Mouse (Mus musculus): ENCODE results near the gene Uchl4. TPM values are rescaled to one million over a fixed set of nuclear protein-coding genes. Genes with fewer than 3 reads are reported as not detected.

Uchl4 gene
- polyA plus RNA-seq, 1 experiment from 2014 or later: 0.80 TPM

DNA sequence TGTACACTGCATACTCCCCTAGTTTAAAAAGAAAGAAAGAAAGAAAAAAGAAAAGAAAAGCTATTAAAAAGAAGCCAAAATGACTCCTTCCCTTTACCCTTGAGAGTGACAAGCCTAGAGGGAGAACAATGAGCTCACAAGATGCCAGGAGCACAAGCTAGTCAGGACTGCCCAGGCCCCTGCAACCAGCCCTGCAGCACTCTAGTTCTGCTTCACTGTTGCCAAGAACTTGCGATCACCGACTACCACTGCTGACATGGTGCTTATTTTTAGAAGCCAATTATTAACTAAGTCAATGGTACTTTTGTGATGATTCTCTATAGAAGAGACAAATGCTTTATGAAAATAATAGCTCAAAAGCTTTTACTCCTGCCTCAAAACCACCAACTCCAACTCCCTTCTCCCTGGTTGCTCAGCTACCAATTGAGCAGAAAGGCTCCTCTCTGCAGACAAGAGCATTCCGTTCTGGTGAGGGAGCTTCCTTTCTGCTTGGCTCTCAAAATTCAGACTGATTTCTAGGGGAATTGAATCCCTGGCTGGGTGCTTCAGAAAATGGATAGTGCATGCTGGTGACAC lies 27.4 kb upstream of the Uchl4 start:
- Histone ChIP-seq H3K9ac (ENCODE audit: low read depth, low read length) (no peak overlapping the region), H3K36me3 (ENCODE audit: control insufficient read depth, insufficient read depth) (no peaks in the 10 kb centered on the region), H3K27ac (ENCODE audit: low read length) (no peak overlapping the region), H3K9me3 (replicated peaks; ENCODE audit: control insufficient read depth, low read length) (no peaks in the 10 kb centered on the region), H3K4me2 (ENCODE audit: low read depth, low read length) (no peak overlapping the region), H3K4me1 (ENCODE audit: control insufficient read depth, low read depth, low read length) (no peaks in the 10 kb centered on the region), H3K27me3 (ENCODE audit: control insufficient read depth, insufficient read depth, low read depth, low read length) (no peaks in the 10 kb centered on the region), H3K4me3 (ENCODE audit: low read depth, low read length) (no peak overlapping the region)
- no peak for ATAC-seq (ENCODE audit: low read depth)
- 75% methylated on average over 3 of the region's 3 CpGs for WGBS (ENCODE audit: insufficient replicate concordance)

DNA sequence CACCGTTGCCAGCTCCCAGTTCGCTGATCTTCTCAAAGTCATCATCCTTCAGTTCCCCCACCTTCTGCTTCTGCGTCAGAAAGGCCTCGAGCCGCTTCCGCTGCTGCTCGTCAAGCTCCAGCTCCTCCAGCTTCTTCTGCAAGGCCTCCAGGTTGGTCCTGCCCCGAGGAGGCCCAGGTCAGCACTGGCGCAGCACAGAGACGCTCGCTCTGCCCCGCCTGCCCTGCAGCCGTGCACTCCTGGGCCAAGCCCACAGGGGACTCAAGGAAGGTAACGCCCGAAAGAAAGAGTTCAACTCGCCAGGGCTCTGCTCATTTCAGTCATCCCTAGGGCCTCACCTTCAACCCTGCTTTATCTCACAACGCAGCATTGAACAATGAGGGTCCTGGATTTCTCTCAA lies 20.5 kb upstream of the Uchl4 start:
- no peak for ATAC-seq (ENCODE audit: low read depth)

DNA sequence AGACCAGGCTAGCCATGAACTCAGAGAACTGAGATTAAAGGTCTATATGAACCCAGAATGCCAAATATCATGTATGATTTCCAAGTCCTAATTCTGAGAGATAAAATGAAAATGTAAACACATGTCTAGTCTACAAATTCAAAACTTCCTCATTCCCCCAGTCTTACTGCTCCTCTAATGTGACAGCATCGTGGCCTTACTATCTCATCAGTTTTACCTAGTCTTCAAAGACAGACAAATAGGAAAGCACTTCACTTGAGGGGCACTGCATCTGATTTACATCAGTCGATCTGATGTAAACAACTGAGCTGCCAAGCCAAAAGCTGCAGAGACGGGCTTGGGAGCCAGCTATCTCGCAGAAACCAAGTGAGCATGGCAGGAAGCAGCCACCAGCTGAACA lies 18.9 kb upstream of the Uchl4 start:
- Histone ChIP-seq H3K9me3 (replicated peaks; ENCODE audit: control insufficient read depth, low read length) (no peaks in the 10 kb centered on the region), H3K27me3 (ENCODE audit: control insufficient read depth, insufficient read depth, low read depth, low read length) (no peaks in the 10 kb centered on the region), H3K4me3 (ENCODE audit: low read depth, low read length) (no peak overlapping the region), H3K27ac (ENCODE audit: low read length) (no peak overlapping the region), H3K4me1 (ENCODE audit: control insufficient read depth, low read depth, low read length) (no peaks in the 10 kb centered on the region; the same call in none of the 2 replicates), H3K36me3 (ENCODE audit: control insufficient read depth, insufficient read depth) (no peaks in the 10 kb centered on the region), H3K4me2 (ENCODE audit: low read depth, low read length) (no peak overlapping the region), H3K9ac (ENCODE audit: low read depth, low read length) (no peak overlapping the region)
- no peak for ATAC-seq (ENCODE audit: low read depth)
- 24% methylated on average over 4 of the region's 4 CpGs for WGBS (ENCODE audit: insufficient replicate concordance)

More for the DNA sequence above, 20.5 kb upstream of the Uchl4 start:
- WGBS (ENCODE audit: insufficient replicate concordance): 73% methylated on average over 17 of the region's 17 CpGs
- H3K4me3 ChIP-seq (ENCODE audit: low read depth, low read length): no peak overlapping the region
- no peaks in the 10 kb centered on the region; the same call in none of the 2 replicates for H3K4me1 ChIP-seq (ENCODE audit: control insufficient read depth, low read depth, low read length)
- H3K27me3 ChIP-seq (ENCODE audit: control insufficient read depth, insufficient read depth, low read depth, low read length): no peaks in the 10 kb centered on the region
- no peaks in the 10 kb centered on the region for H3K9me3 ChIP-seq (replicated peaks; ENCODE audit: control insufficient read depth, low read length)
- no peak overlapping the region for H3K27ac ChIP-seq (ENCODE audit: low read length)
- no peaks in the 10 kb centered on the region for H3K36me3 ChIP-seq (ENCODE audit: control insufficient read depth, insufficient read depth)
- H3K4me2 ChIP-seq (ENCODE audit: low read depth, low read length): no peak overlapping the region
- H3K9ac ChIP-seq (ENCODE audit: low read depth, low read length): no peak overlapping the region

- H3K4me2 ChIP-seq (ENCODE audit: low read depth, low read length): no peak overlapping the region
- no peak for ATAC-seq (ENCODE audit: low read depth)
- H3K27ac ChIP-seq (ENCODE audit: low read length): no peak overlapping the region
- WGBS (ENCODE audit: insufficient replicate concordance): 68% methylated on average over 2 of the region's 2 CpGs
- no peaks in the 10 kb centered on the region for H3K36me3 ChIP-seq (ENCODE audit: control insufficient read depth, insufficient read depth)
- no peak overlapping the region for H3K9ac ChIP-seq (ENCODE audit: low read depth, low read length)
- H3K27me3 ChIP-seq (ENCODE audit: control insufficient read depth, insufficient read depth, low read depth, low read length): no peaks in the 10 kb centered on the region
- no peaks in the 10 kb centered on the region for H3K9me3 ChIP-seq (replicated peaks; ENCODE audit: control insufficient read depth, low read length)
- no peaks in the 10 kb centered on the region; the same call in none of the 2 replicates for H3K4me1 ChIP-seq (ENCODE audit: control insufficient read depth, low read depth, low read length)
- H3K4me3 ChIP-seq (ENCODE audit: low read depth, low read length): no peak overlapping the region
Measured at GRCm38 (mm10) chr9:64216641-64217040, 18.4 kb upstream of the Uchl4 start.

DNA sequence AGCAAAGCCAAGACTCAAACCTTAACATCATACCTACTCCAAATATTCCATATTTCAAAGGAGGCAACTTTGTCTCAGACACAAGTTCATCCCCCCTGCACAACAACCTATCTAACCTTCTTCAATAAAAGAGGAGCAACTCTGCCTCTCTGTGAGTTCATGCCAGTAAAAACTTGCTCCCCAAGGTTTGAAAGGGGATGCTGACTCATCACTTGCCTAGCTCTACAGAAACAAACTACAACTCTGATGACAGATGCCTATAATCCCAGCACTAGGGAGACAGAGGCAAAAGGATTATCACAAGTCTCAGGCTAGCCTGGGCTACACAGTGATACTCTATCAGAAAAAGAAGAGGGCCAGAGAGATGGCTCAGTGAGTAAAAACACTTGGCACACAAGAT lies 17.1 kb upstream of the Uchl4 start:
- no peak overlapping the region for H3K9ac ChIP-seq (ENCODE audit: low read depth, low read length)
- H3K9me3 ChIP-seq (replicated peaks; ENCODE audit: control insufficient read depth, low read length): no peaks in the 10 kb centered on the region
- H3K36me3 ChIP-seq (ENCODE audit: control insufficient read depth, insufficient read depth): no peaks in the 10 kb centered on the region
- H3K27me3 ChIP-seq (ENCODE audit: control insufficient read depth, insufficient read depth, low read depth, low read length): no peaks in the 10 kb centered on the region
- no peaks in the 10 kb centered on the region; the same call in none of the 2 replicates for H3K4me1 ChIP-seq (ENCODE audit: control insufficient read depth, low read depth, low read length)
- no peak overlapping the region for H3K4me3 ChIP-seq (ENCODE audit: low read depth, low read length)
- ATAC-seq (ENCODE audit: low read depth): no peak
- no peak overlapping the region for H3K4me2 ChIP-seq (ENCODE audit: low read depth, low read length)
- no peak overlapping the region for H3K27ac ChIP-seq (ENCODE audit: low read length)

- no peak overlapping the region for H3K9ac ChIP-seq (ENCODE audit: low read depth, low read length)
- H3K4me1 ChIP-seq (ENCODE audit: control insufficient read depth, low read depth, low read length): no peaks in the 10 kb centered on the region; the same call in none of the 2 replicates
- no peaks in the 10 kb centered on the region for H3K36me3 ChIP-seq (ENCODE audit: control insufficient read depth, insufficient read depth)
- H3K27ac ChIP-seq (ENCODE audit: low read length): no peak overlapping the region
- H3K27me3 ChIP-seq (ENCODE audit: control insufficient read depth, insufficient read depth, low read depth, low read length): no peaks in the 10 kb centered on the region
- H3K4me2 ChIP-seq (ENCODE audit: low read depth, low read length): no peak overlapping the region
- no peak overlapping the region for H3K4me3 ChIP-seq (ENCODE audit: low read depth, low read length)
- H3K9me3 ChIP-seq (replicated peaks; ENCODE audit: control insufficient read depth, low read length): no peaks in the 10 kb centered on the region
- ATAC-seq (ENCODE audit: low read depth): no peak
- WGBS (ENCODE audit: insufficient replicate concordance): 71% methylated on average over 1 of the region's 1 CpGs
Measured at GRCm38 (mm10) chr9:64219305-64219704, 15.7 kb upstream of the Uchl4 start.

DNA sequence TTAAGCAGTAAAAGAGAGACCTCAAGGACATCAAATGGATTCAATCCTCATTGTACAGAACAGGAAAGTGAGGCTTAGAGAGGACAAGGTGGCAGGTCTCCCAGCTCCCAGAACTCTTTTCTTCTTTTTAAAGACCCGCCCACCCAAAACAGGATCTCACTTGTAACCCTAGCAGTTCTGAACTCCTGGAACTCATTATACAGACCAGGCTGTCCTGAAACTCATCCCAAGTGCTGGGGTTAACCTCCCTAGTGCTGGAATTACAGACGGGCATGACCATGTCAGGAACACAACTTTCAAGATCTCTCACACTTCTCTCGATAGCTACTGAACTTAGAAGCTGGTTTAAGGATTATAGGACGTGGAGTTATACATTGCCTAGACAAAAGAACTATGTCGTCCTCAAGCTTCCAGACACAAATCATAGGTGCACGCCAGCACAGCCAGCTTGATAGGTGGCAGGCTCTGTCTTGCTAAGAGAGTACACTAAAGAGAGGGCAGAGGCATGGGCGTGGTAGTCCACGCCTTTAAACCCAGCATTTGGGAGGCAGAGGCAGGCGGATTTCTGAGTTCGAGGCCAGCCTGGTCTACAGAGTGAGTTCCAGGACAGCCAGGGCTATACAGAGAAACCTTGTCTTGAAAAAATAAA lies 15.1 kb upstream of the Uchl4 start:
- 67% methylated on average over 10 of the region's 10 CpGs for WGBS (ENCODE audit: insufficient replicate concordance)
- Histone ChIP-seq H3K27me3 (ENCODE audit: control insufficient read depth, insufficient read depth, low read depth, low read length) (no peaks in the 10 kb centered on the region), H3K9ac (ENCODE audit: low read depth, low read length) (no peak overlapping the region), H3K4me3 (ENCODE audit: low read depth, low read length) (no peak overlapping the region), H3K4me2 (ENCODE audit: low read depth, low read length) (no peak overlapping the region), H3K27ac (ENCODE audit: low read length) (no peak overlapping the region), H3K4me1 (ENCODE audit: control insufficient read depth, low read depth, low read length) (no peaks in the 10 kb centered on the region; the same call in none of the 2 replicates), H3K9me3 (replicated peaks; ENCODE audit: control insufficient read depth, low read length) (no peaks in the 10 kb centered on the region), H3K36me3 (ENCODE audit: control insufficient read depth, insufficient read depth) (no peaks in the 10 kb centered on the region)
- no peak for ATAC-seq (ENCODE audit: low read depth)

DNA sequence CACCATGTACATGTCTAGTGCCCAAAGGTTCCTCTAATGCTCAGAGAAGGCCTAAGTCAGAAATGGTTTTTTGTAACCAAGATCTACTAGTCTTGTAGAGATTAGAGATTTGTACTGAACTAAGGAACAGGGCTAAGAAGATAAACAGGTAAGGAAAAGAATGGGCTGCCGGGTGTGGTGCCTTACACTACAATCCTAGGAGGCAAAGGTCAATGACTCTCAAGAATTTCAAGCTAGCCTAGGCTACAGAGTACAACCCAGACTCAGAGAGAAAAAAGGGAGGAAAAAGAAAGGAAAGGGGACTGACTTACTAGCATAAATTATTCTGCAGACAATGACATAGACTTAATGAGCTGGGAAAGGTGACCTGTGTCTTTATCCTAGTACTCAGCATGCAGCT lies 14.4 kb upstream of the Uchl4 start:
- no peaks in the 10 kb centered on the region for H3K9me3 ChIP-seq (replicated peaks; ENCODE audit: control insufficient read depth, low read length)
- no peak overlapping the region for H3K4me3 ChIP-seq (ENCODE audit: low read depth, low read length)
- no peaks in the 10 kb centered on the region for H3K27me3 ChIP-seq (ENCODE audit: control insufficient read depth, insufficient read depth, low read depth, low read length)
- no peak overlapping the region for H3K4me2 ChIP-seq (ENCODE audit: low read depth, low read length)
- no peak for ATAC-seq (ENCODE audit: low read depth)
- H3K27ac ChIP-seq (ENCODE audit: low read length): no peak overlapping the region
- H3K4me1 ChIP-seq (ENCODE audit: control insufficient read depth, low read depth, low read length): no peaks in the 10 kb centered on the region; the same call in none of the 2 replicates
- no peaks in the 10 kb centered on the region for H3K36me3 ChIP-seq (ENCODE audit: control insufficient read depth, insufficient read depth)
- H3K9ac ChIP-seq (ENCODE audit: low read depth, low read length): no peak overlapping the region
- WGBS (ENCODE audit: insufficient replicate concordance): 65% methylated on average over 1 of the region's 1 CpGs

- no peak overlapping the region for H3K9ac ChIP-seq (ENCODE audit: low read depth, low read length)
- H3K27ac ChIP-seq (ENCODE audit: low read length): no peak overlapping the region
- no peak overlapping the region for H3K4me3 ChIP-seq (ENCODE audit: low read depth, low read length)
- no peak overlapping the region for H3K4me2 ChIP-seq (ENCODE audit: low read depth, low read length)
- WGBS (ENCODE audit: insufficient replicate concordance): 65% methylated on average over 4 of the region's 4 CpGs
- no peaks in the 10 kb centered on the region for H3K9me3 ChIP-seq (replicated peaks; ENCODE audit: control insufficient read depth, low read length)
- no peaks in the 10 kb centered on the region for H3K27me3 ChIP-seq (ENCODE audit: control insufficient read depth, insufficient read depth, low read depth, low read length)
- H3K4me1 ChIP-seq (ENCODE audit: control insufficient read depth, low read depth, low read length): no peaks in the 10 kb centered on the region; the same call in none of the 2 replicates
- no peak for ATAC-seq (ENCODE audit: low read depth)
- no peaks in the 10 kb centered on the region for H3K36me3 ChIP-seq (ENCODE audit: control insufficient read depth, insufficient read depth)
Measured at GRCm38 (mm10) chr9:64221480-64221879, 13.5 kb upstream of the Uchl4 start.
